Mouse (Mus musculus): ENCODE results near the gene Tmem266. TPM values are rescaled to one million over a fixed set of nuclear protein-coding genes. Genes with fewer than 3 reads are reported as not detected.

Gene Tmem266
- total RNA-seq, 2 experiments from 2014 or later = not detected

- ATAC-seq (replicated peaks; ENCODE audit: poor library complexity, severe bottlenecking) = peak; percentile 28; the same call in 1 of the 2 replicates
Measured at GRCm38 (mm10) chr9:55391909-55392658, 65.4 kb downstream of the Tmem266 start.

- peak; percentile 91 for ATAC-seq (replicated peaks; ENCODE audit: poor library complexity, severe bottlenecking)
Measured at GRCm38 (mm10) chr9:55395650-55396049, 68.9 kb downstream of the Tmem266 start.

GRCm38 (mm10) chr9:55398985-55399554 lies 72.4 kb downstream of the Tmem266 start:
- no peak for ATAC-seq (replicated peaks; ENCODE audit: poor library complexity, severe bottlenecking)

GRCm38 (mm10) chr9:55402276-55402675 lies 75.6 kb downstream of the Tmem266 start:
- ATAC-seq (replicated peaks; ENCODE audit: poor library complexity, severe bottlenecking) = no peak

- ATAC-seq (replicated peaks; ENCODE audit: poor library complexity, severe bottlenecking) = no peak
Measured at GRCm38 (mm10) chr9:55404256-55404655, 77.5 kb downstream of the Tmem266 start.

GRCm38 (mm10) chr9:55404976-55405702 lies 78.4 kb downstream of the Tmem266 start:
- ATAC-seq (replicated peaks; ENCODE audit: poor library complexity, severe bottlenecking) = no peak

GRCm38 (mm10) chr9:55406773-55407172 lies 80.1 kb downstream of the Tmem266 start:
- ATAC-seq (replicated peaks; ENCODE audit: poor library complexity, severe bottlenecking) = no peak

- no peak for ATAC-seq (replicated peaks; ENCODE audit: poor library complexity, severe bottlenecking)
Measured at GRCm38 (mm10) chr9:55408851-55409250, 82.1 kb downstream of the Tmem266 start.

GRCm38 (mm10) chr9:55409833-55410232 lies 83.1 kb downstream of the Tmem266 start:
- no peak for ATAC-seq (replicated peaks; ENCODE audit: poor library complexity, severe bottlenecking)

GRCm38 (mm10) chr9:55410430-55410829 lies 83.7 kb downstream of the Tmem266 start:
- no peak for ATAC-seq (replicated peaks; ENCODE audit: poor library complexity, severe bottlenecking)

GRCm38 (mm10) chr9:55411154-55411553 lies 84.4 kb downstream of the Tmem266 start:
- ATAC-seq (replicated peaks; ENCODE audit: poor library complexity, severe bottlenecking) = no peak

GRCm38 (mm10) chr9:55421786-55422185 lies 95.1 kb downstream of the Tmem266 start:
- ATAC-seq (replicated peaks; ENCODE audit: poor library complexity, severe bottlenecking) = no peak

GRCm38 (mm10) chr9:55423451-55424424 lies 97.0 kb downstream of the Tmem266 start:
- no peak for ATAC-seq (replicated peaks; ENCODE audit: poor library complexity, severe bottlenecking)

GRCm38 (mm10) chr9:55425271-55425810 lies 98.6 kb downstream of the Tmem266 start:
- ATAC-seq (replicated peaks; ENCODE audit: poor library complexity, severe bottlenecking) = no peak

GRCm38 (mm10) chr9:55429242-55429975 lies 102.7 kb downstream of the Tmem266 start:
- ATAC-seq (replicated peaks; ENCODE audit: poor library complexity, severe bottlenecking) = peak; percentile 81

GRCm38 (mm10) chr9:55430133-55430532 lies 103.4 kb downstream of the Tmem266 start:
- ATAC-seq (replicated peaks; ENCODE audit: poor library complexity, severe bottlenecking) = no peak

- no peak for ATAC-seq (replicated peaks; ENCODE audit: poor library complexity, severe bottlenecking)
Measured at GRCm38 (mm10) chr9:55432306-55433289, 105.9 kb downstream of the Tmem266 start.

GRCm38 (mm10) chr9:55433875-55434274 lies 107.2 kb downstream of the Tmem266 start:
- no peak for ATAC-seq (replicated peaks; ENCODE audit: poor library complexity, severe bottlenecking)
